Mouse (Mus musculus) liver, embryonic 13.5 days (tissue): ENCODE results near the gene BC049352. TPM values are rescaled to one million over a fixed set of nuclear protein-coding genes. Genes with fewer than 3 reads are reported as not detected.

Source experiments
- microRNA-seq: library from miRNA; unstranded; fragments of <30 nt; microRNA quantifications from one replicate; pipeline ENCODE4, GENCODE M21; 2016
- polyA plus RNA-seq: library from polyadenylated mRNA; unstranded; fragments of >200 nt; fragmentation: Nextera tagmentation; extraction: Ambion mirVana; gene quantifications from 2 replicates; pipeline ENCODE4 v1.2.1, GENCODE M21; 2015

The BC049352 gene
- polyA plus RNA-seq, 1 experiment from 2014 or later: 0.09 TPM

Small RNA genes within 50 kb of the gene (microRNA-seq; reads per million reads assigned to microRNA genes)
- not detected for gene Mir7086

Other genes with a start within 250 kb of the BC049352 start
- gene Ube4a, start 216.4 kb upstream of the BC049352 start, polyA plus RNA-seq: 10.5 and 13.2 TPM in 2 replicates
- gene Cd3g, start 201.6 kb upstream of the BC049352 start, polyA plus RNA-seq: 0.18 and 0.27 TPM in 2 replicates
- gene Cd3d, start 200.2 kb upstream of the BC049352 start, polyA plus RNA-seq: not detected in 2 replicates
- not detected in 2 replicates for gene Cd3e, start 172.4 kb upstream of the BC049352 start, polyA plus RNA-seq
- gene Mpzl2, start 142.2 kb upstream of the BC049352 start, polyA plus RNA-seq: 3.6 and 6.1 TPM in 2 replicates
- 0.83 TPM in 2 replicates for gene Mpzl3, start 126.8 kb upstream of the BC049352 start, polyA plus RNA-seq
- 0.16 TPM in 2 replicates for gene Jaml, start 102.8 kb upstream of the BC049352 start, polyA plus RNA-seq
- gene Scn2b, start 64.2 kb upstream of the BC049352 start, polyA plus RNA-seq: 0.38 and 0.45 TPM in 2 replicates
- 0.09 TPM in 2 replicates for gene Scn4b, start 43.6 kb upstream of the BC049352 start, polyA plus RNA-seq
- gene Tmprss4, start 22.1 kb downstream of the BC049352 start, polyA plus RNA-seq: 0.06 and 0.10 TPM in 2 replicates
- gene Il10ra, start 87.1 kb downstream of the BC049352 start, polyA plus RNA-seq: 1.6 and 1.7 TPM in 2 replicates
- gene Tmprss13, start 137.1 kb downstream of the BC049352 start, polyA plus RNA-seq: not detected in 2 replicates
- 2.6 and 2.7 TPM in 2 replicates for gene Fxyd6, start 188.2 kb downstream of the BC049352 start, polyA plus RNA-seq
- 0.61 and 0.65 TPM in 2 replicates for gene Fxyd2, start 217.7 kb downstream of the BC049352 start, polyA plus RNA-seq
- 0.02 TPM in 1 of 2 replicates, not detected in the other for gene Dscaml1, start 244.6 kb downstream of the BC049352 start, polyA plus RNA-seq